Mouse (Mus musculus): ENCODE results near the gene Pdzd3.

DNA sequence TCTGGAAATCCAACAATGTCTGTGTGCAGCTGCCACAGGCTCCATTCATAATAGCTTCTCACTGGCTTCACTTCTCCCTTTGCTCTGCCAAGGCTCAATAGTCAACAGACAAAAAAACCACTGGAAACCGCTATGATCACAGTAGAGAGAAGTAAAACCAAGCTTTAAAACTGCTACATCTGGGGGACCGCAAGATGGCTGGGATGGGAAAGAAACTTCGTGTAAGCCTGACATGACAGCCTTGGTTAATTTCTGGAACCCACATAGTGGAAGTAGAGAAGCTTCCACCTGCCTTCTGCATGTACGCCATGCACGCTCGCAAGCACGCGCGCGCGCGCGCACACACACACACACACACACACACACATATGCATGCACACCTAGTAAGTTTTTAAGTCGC lies 37.7 kb downstream of the Pdzd3 start:
- TF ChIP-seq CTCF (IDR thresholded peaks at IDR 0.05; ENCODE audit: control insufficient read depth, insufficient read depth, insufficient replicate concordance, low read depth, low read length) = no peak
- TF ChIP-seq POLR2A (IDR thresholded peaks at IDR 0.05; ENCODE audit: control insufficient read depth, low read depth, low read length) = no peak

Measured in testis, adult 2 months (tissue).